Mouse (Mus musculus): Measurements from ENCODE around the gene Slc7a4.

DNA sequence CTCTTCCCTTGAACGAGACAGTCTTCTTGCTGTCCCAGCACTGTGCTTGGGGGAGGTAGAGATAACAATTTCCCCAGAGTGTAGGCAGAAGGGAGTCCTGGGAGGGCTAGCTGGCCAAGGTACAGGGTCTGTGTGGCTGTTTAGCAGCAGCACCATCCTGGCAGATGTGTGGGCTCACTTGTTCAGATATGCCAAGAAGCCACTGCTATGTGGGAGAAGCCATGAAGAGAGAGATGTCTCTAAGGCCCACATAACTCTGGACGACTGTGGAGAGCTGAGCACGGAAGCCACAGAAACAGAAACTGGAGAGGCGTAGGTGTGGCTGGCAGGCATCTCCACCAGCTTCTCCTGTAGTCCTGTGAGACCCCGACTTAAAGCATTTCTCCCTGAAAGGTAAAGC lies 22.7 kb upstream of the Slc7a4 start:
- TF ChIP-seq GATA1 (IDR thresholded peaks at IDR 0.05; ENCODE audit: low read length) (no peak), TAL1 (IDR thresholded peaks at IDR 0.05; ENCODE audit: low read length) (no peak)
